Mouse (Mus musculus): ENCODE measurements at regions not wholly inside any gene's neighbourhood (a gene's known extent, or its start where the extent isn't known, plus 50 kb on each side); places are given as distances from the start of the nearest gene placed in this dataset.
A peak's percentile ranks its signal among the peaks of the same experiment; 100 is the strongest.

DNA sequence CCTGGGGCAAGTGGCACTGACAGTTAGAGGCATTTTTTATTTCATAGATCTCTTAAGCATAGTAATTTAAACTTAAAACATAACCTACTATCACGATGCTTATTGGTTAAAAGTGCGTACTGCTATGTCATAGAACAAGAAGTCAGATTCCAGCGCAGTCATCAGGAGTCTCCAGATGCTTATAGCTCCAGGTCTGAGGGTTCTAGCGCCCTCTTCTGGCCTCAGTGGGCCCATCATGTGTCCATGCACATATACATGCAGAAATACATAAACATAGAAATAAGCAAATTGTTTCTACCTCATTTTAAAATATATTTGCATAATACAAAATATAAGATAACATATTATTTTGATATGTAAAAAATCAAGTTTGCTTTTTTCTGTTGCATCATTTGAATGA lies 1002.8 kb upstream of the Adgrl2 start:
- Histone ChIP-seq H3K27me3 (ENCODE audit: insufficient read depth, low read length) (no peaks in the 10 kb centered on the region), H3K4me1 (replicated peaks; ENCODE audit: insufficient read depth, low read length) (no peaks in the 10 kb centered on the region), H3K36me3 (ENCODE audit: insufficient read depth, low read length) (no peaks in the 10 kb centered on the region), H3K4me3 (replicated peaks; ENCODE audit: low read depth, low read length) (no peak overlapping the region), H3K9me3 (replicated peaks; ENCODE audit: low read length) (no peaks in the 10 kb centered on the region), H3K9ac (ENCODE audit: low read depth, low read length) (no peak overlapping the region), H3K4me2 (ENCODE audit: low read length) (no peak overlapping the region), H3K27ac (no peak overlapping the region)
- ATAC-seq (replicated peaks; ENCODE audit: low FRiP score, low read depth): no peak
- TF ChIP-seq CTCF (IDR thresholded peaks at IDR 0.05; ENCODE audit: low read depth): peak; percentile 25; the same call in 1 of the 2 replicates
- 67% methylated on average over 4 of the region's 4 CpGs for WGBS
- no peak for DNase-seq (ENCODE audit: low spot score)

DNA sequence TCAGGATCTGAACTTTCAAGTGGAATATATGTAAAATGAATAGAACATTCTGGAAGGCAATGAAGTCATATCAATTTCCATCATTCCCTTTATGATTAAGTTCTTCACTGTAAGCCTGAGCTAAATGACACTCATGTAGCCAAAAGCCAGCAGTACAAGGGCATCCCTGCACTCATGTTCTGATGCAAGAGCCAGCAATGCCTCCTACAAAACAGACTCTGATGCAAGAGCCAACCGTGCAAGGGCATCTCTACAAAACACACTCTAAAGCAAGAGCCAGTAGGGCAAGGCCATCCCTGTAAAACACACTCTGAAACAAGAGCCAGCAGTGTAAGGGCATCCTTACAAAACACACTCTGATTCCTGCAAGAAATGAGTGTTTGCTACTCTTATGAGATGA lies 997.4 kb upstream of the Adgrl2 start:
- Histone ChIP-seq H3K27ac (no peak overlapping the region), H3K9ac (ENCODE audit: low read depth, low read length) (no peak overlapping the region), H3K36me3 (ENCODE audit: insufficient read depth, low read length) (no peaks in the 10 kb centered on the region), H3K9me3 (replicated peaks; ENCODE audit: low read length) (no peaks in the 10 kb centered on the region), H3K4me1 (replicated peaks; ENCODE audit: insufficient read depth, low read length) (no peaks in the 10 kb centered on the region), H3K4me2 (ENCODE audit: low read length) (no peak overlapping the region), H3K27me3 (ENCODE audit: insufficient read depth, low read length) (no peaks in the 10 kb centered on the region), H3K4me3 (replicated peaks; ENCODE audit: low read depth, low read length) (no peak overlapping the region)
- 71% methylated on average over 1 of the region's 1 CpGs for WGBS
- ATAC-seq (replicated peaks; ENCODE audit: low FRiP score, low read depth) (no peak), DNase-seq (ENCODE audit: low spot score) (no peak)
- no peak for TF ChIP-seq CTCF (IDR thresholded peaks at IDR 0.05; ENCODE audit: low read depth)

- ATAC-seq (replicated peaks; ENCODE audit: low FRiP score, low read depth) (no peak), DNase-seq (ENCODE audit: low spot score) (no peak)
- WGBS: 20% methylated on average over 2 of the region's 2 CpGs
- Histone ChIP-seq H3K9me3 (replicated peaks; ENCODE audit: low read length) (no peaks in the 10 kb centered on the region), H3K36me3 (ENCODE audit: insufficient read depth, low read length) (no peaks in the 10 kb centered on the region), H3K4me1 (replicated peaks; ENCODE audit: insufficient read depth, low read length) (no peaks in the 10 kb centered on the region), H3K9ac (ENCODE audit: low read depth, low read length) (no peak overlapping the region), H3K4me3 (replicated peaks; ENCODE audit: low read depth, low read length) (no peak overlapping the region), H3K27ac (no peak overlapping the region), H3K4me2 (ENCODE audit: low read length) (no peak overlapping the region), H3K27me3 (ENCODE audit: insufficient read depth, low read length) (no peaks in the 10 kb centered on the region)
- TF ChIP-seq CTCF (IDR thresholded peaks at IDR 0.05; ENCODE audit: low read depth): no peak
Observed at GRCm38 (mm10) chr3:149956993-149957392, 966.6 kb upstream of the Adgrl2 start.

DNA sequence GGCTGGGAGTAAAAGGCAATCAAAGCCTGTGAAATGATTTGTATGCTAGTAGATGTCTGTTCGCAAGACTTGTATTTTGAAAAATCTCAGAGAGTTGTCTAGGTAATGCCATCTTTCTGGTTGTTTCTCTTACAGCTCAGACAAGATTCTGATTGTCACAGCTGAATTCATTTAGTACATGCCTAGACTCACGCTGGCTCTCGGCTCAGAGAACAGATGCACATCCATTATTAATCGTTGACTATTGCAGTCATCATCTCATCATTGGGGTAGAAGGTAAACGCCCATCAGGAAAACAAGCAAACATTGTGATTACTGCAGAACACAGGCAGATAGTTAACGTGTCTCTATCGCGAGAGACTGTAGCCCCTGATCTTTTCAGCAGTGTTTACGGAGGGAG lies 945.8 kb upstream of the Adgrl2 start:
- no peak for TF ChIP-seq CTCF (IDR thresholded peaks at IDR 0.05; ENCODE audit: low read depth)

DNA sequence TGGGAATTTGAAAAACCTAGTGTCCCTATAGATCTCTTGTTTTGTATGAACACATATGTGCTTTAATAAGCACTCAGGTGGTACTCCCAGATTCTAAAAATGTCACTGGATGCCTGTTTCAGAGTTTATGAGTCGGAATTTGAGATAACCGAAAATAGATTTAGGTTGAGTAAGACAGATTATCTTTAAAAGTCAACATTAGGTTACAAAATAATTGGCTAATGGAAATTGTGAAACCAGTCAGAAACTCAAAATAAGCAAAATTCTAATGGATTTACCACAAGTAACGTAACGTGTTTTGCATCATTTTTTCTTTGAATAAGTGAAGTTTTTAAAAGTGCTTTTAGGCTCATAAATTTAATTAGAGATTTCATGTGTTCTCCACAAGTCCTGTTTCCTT lies 944.5 kb upstream of the Adgrl2 start:
- TF ChIP-seq CTCF (IDR thresholded peaks at IDR 0.05; ENCODE audit: low read depth): no peak
- Histone ChIP-seq H3K36me3 (ENCODE audit: insufficient read depth, low read length) (no peaks in the 10 kb centered on the region), H3K27ac (no peak overlapping the region), H3K9me3 (replicated peaks; ENCODE audit: low read length) (no peaks in the 10 kb centered on the region), H3K27me3 (ENCODE audit: insufficient read depth, low read length) (no peaks in the 10 kb centered on the region), H3K4me1 (replicated peaks; ENCODE audit: insufficient read depth, low read length) (no peaks in the 10 kb centered on the region), H3K9ac (ENCODE audit: low read depth, low read length) (no peak overlapping the region), H3K4me2 (ENCODE audit: low read length) (no peak overlapping the region), H3K4me3 (replicated peaks; ENCODE audit: low read depth, low read length) (no peak overlapping the region)
- no peak for ATAC-seq (replicated peaks; ENCODE audit: low FRiP score, low read depth)
- no peak for DNase-seq (ENCODE audit: low spot score)
- WGBS: 75% methylated on average over 4 of the region's 4 CpGs

More for the DNA sequence above, 945.8 kb upstream of the Adgrl2 start:
- no peak overlapping the region for H3K4me3 ChIP-seq (replicated peaks; ENCODE audit: low read depth, low read length)
- 88% methylated on average over 9 of the region's 9 CpGs for WGBS
- no peaks in the 10 kb centered on the region for H3K27me3 ChIP-seq (ENCODE audit: insufficient read depth, low read length)
- no peak for DNase-seq (ENCODE audit: low spot score)
- H3K9ac ChIP-seq (ENCODE audit: low read depth, low read length): no peak overlapping the region
- no peak for ATAC-seq (replicated peaks; ENCODE audit: low FRiP score, low read depth)
- no peak overlapping the region for H3K4me2 ChIP-seq (ENCODE audit: low read length)
- no peaks in the 10 kb centered on the region for H3K4me1 ChIP-seq (replicated peaks; ENCODE audit: insufficient read depth, low read length)
- H3K9me3 ChIP-seq (replicated peaks; ENCODE audit: low read length): no peaks in the 10 kb centered on the region
- H3K27ac ChIP-seq: no peak overlapping the region
- no peaks in the 10 kb centered on the region for H3K36me3 ChIP-seq (ENCODE audit: insufficient read depth, low read length)

- no peaks in the 10 kb centered on the region for H3K4me1 ChIP-seq (replicated peaks; ENCODE audit: insufficient read depth, low read length)
Observed at GRCm38 (mm10) chr3:149928456-149929360, 938.4 kb upstream of the Adgrl2 start.

More at GRCm38 (mm10) chr3:149928456-149929360, 938.4 kb upstream of the Adgrl2 start:
- Histone ChIP-seq H3K27ac (no peak overlapping the region), H3K36me3 (ENCODE audit: insufficient read depth, low read length) (no peaks in the 10 kb centered on the region), H3K27me3 (ENCODE audit: insufficient read depth, low read length) (no peaks in the 10 kb centered on the region), H3K4me3 (replicated peaks; ENCODE audit: low read depth, low read length) (no peak overlapping the region), H3K4me2 (ENCODE audit: low read length) (no peak overlapping the region), H3K9me3 (replicated peaks; ENCODE audit: low read length) (no peaks in the 10 kb centered on the region), H3K9ac (ENCODE audit: low read depth, low read length) (no peak overlapping the region)
- DNase-seq (ENCODE audit: low spot score) (no peak), ATAC-seq (replicated peaks; ENCODE audit: low FRiP score, low read depth) (no peak)
- 81% methylated on average over 10 of the region's 10 CpGs for WGBS
- TF ChIP-seq CTCF (IDR thresholded peaks at IDR 0.05; ENCODE audit: low read depth): no peak

All from kidney, postnatal 0 days (tissue).